Mouse (Mus musculus): ENCODE data around the gene Slc9a9.
A peak's percentile ranks its signal among the peaks of the same experiment; 100 is the strongest.

Gene Slc9a9

GRCm38 (mm10) chr9:95168487-95169008, 498.8 kb downstream of the Slc9a9 start:
- DNase-seq, result peak; percentile 93

DNA sequence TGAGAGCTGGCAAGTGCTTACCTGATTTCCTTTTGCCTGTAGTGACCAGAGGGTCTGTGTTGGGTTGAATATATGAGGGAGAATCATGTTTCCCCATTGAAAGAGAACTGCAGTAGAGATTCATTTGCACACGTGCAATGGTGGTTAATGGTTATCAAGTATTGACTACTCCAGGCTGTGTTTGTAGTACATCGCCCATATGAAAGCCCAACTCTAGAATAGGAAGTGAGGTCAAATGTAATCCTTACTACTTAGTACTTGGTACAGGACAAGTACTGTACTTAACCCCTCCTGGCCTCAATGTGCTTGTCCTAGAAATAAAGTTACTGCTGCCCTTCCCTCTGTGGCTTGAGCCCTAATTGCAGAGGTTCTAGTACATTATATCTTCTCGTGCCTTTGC, 508.5 kb downstream of the Slc9a9 start:
- no peak for DNase-seq

GRCm38 (mm10) chr9:95180005-95180404, 510.3 kb downstream of the Slc9a9 start:
- no peak for DNase-seq

DNA sequence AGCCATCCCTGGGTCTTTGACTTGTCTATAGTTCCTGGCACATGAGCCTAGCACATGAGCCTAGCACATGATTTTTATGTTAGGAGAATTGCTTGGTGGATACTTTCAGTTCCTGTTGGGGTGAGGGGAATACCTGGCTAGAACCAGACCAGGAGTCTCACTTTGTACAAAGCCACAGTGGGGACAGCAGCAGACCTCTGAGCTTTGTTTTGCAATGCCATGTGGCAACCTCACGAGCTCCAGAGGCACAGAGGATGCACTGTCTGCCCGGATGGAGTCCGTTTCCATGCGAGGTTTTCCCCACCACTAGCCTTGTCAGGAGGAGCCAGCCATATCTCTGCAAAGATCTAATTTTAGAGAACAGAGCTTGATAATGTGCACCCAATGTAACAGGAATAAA, 510.9 kb downstream of the Slc9a9 start:
- peak; percentile 76 for DNase-seq

- DNase-seq, result no peak
Measured at GRCm38 (mm10) chr9:95181241-95182043, 511.7 kb downstream of the Slc9a9 start.

- DNase-seq, result no peak
Measured at GRCm38 (mm10) chr9:95182272-95182671, 512.6 kb downstream of the Slc9a9 start.

DNA sequence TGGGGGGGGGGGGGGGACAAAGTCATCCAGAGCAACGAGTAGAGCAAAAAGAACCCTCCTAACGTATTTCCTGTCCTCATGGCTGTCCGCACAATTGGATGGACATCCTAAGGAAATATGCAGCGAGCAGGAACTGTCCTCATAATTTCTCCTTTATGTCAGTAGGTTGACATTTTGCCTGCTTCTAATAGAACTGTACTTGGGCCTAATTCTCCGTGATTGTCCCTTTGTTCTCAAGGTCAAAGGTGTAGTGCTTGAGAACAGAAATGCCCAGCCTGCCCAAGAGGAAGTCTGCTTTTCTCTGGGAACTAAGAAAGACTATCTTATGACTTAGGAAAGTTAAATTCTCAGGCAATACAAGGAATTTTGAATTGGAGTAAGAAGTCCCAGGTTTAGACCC, 514.7 kb downstream of the Slc9a9 start:
- DNase-seq, result no peak

DNA sequence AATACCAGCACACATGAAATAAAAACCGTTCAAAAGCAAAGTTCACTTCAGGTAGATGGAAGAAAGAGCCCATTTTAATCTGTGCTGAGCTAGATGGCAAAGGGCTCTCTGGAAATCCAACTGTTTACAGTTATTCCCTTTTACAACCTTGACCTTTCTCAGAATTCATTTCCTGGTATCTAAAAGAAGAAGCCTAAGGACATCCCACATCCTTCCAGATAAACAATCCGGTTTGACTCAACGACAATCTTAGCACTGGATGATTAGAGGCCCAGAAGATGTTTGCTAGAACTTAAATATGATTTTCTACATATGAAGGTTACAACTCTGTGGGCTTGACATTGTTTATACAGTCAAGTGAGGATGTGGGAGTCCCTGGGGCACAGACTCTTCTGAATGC, 516.1 kb downstream of the Slc9a9 start:
- DNase-seq, result no peak

- DNase-seq, result no peak
Measured at GRCm38 (mm10) chr9:95186386-95187289, 516.9 kb downstream of the Slc9a9 start.

- peak; percentile 57 for DNase-seq
Measured at GRCm38 (mm10) chr9:95188362-95189217, 518.9 kb downstream of the Slc9a9 start.

GRCm38 (mm10) chr9:95189218-95189605, 519.5 kb downstream of the Slc9a9 start:
- DNase-seq, result no peak

- DNase-seq, result no peak
Measured at GRCm38 (mm10) chr9:95191442-95191841, 521.7 kb downstream of the Slc9a9 start.

- DNase-seq, result no peak
Measured at GRCm38 (mm10) chr9:95192901-95193532, 523.3 kb downstream of the Slc9a9 start.

- DNase-seq, result no peak
Measured at GRCm38 (mm10) chr9:95193672-95194071, 524.0 kb downstream of the Slc9a9 start.

DNA sequence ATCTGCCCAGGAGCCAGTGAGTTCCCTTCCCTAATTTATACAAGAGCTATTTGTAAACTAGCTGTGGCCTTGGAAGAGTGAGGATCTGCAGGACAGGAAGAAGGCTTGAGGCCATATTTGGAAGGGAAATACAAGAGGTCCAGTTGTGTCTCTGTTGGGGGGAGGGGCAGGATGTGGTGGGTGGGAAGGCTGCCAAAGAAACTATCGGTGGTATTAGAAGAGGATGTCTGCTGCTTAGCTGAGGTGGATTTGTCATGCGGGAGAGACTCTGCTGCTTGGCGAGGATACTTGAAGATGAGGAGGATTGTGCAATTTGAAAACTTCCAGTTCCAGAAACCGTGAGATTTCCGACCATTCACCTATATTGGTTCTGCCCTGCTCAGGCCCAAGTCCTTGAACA, 524.4 kb downstream of the Slc9a9 start:
- DNase-seq, result peak; percentile 44

DNA sequence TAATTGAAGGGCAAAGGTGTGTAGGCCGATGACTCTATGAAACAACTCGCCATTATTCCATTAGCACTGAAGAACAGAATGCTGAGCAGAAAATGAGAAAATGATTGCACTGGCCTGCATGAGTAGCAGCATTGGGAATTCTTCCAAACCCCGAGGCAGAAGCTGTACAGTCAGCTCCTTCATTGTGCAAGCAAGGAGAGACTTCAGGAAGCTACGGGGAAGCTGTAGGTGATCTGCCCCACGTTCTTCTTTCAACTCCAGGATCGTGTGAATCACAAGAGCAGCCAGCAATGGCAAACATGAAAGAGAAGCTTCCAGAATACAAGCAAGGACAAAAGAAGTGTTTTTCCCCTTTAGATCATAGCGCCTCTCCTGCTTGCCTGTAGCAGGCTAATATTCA, 538.0 kb downstream of the Slc9a9 start:
- no peak for DNase-seq

DNA sequence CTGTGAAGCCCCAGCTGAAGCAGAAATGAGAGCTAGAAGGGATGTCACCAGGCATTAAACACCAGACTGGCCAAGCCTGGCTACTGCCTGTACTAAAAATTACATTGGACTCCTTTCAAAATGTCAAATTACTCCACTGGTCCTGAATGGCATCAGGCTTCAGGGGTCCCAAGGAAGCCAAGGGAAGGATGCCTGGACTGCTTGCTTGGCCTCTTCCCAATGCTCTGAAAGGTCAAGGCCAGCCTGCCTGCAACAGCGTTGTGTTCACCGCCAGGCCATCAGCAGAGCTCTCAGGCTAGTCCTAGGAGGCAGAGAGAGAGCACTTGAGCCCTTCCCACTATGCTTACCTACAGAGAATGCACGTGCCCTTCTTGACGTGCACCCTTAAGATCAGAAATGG, 539.0 kb downstream of the Slc9a9 start:
- DNase-seq, result no peak

DNA sequence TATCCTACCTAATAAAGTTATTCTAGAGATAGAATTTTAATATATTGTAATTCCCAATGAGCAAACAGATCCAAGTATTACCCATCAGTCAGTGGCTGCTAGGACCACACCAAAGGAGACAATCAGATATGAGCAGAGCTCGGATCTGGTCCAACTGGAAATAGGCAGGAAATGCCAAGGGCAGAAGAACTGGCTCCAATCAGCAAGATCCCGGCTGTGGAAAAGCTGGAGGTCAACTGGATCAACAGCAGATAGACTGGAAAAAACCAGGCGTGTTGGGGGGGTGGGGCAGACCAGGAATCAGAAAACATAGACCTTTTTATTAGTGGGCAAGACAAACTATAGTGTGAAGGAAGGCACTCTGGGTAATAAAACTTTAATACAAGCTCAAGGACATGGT, 550.3 kb downstream of the Slc9a9 start:
- DNase-seq, result no peak

DNA sequence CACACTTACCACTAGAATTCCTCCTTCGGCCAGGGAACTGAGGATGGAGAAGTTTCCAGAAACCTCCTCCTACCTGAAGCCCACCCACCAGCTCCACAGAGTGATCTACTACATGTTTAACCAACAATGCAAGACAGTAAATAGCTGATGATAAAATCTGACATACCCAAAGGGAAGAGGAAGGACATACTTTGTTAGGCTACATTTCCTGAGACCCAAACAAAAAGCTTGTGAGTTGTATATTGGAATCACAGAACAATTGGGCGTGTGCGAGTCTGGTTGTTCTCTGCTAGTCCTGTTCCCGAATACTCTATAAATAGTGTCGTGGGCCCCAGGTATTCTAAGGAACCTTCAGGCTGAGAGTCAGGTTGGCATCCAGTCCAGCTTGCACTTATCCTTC, 551.6 kb downstream of the Slc9a9 start:
- DNase-seq, result no peak

- DNase-seq, result no peak
Measured at GRCm38 (mm10) chr9:95226986-95227385, 557.3 kb downstream of the Slc9a9 start.

DNA sequence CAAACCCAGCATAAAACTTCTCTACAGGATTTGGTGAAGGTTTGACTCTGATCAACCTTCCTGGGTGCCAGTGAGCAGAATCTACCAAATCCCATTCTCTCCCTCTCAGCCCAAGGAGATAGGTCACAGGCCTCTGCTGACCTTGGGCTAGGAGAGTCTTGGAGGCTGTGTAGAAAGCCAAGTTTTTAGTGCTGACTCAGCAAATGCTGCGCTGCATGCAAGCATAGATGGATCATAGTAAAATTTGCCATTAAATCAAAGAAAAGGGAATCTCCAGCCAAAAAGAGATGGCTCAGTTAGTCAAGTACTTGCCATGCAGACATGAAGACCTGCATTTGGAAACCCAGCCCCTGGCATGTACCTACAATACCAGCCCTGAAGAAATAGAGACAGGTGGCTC, 558.4 kb downstream of the Slc9a9 start:
- no peak for DNase-seq

GRCm38 (mm10) chr9:95229147-95229546, 559.4 kb downstream of the Slc9a9 start:
- no peak for DNase-seq
